Comparison of ENCODE assay signal across 11 mouse cellular contexts in the genomic region with DNA sequence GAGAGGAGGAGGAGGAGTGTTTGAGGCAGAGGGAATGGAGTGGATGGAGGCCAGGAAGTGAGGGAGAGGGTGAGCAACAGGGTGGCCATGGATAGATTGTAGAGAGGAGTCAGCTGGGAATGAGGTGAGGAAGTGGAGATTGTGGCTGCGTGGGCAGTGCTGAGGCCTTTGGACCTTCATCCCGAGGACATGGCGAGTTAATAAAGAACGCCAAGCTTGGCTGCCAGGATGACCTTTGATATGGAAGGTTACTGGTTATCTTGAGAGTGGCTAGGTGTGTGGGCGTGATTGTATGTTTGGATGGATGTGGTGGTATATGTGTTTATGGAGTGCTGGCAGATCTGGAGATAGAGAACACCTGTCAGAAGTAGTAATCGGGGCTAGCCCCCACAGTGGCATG. TPM values are rescaled to one million over a fixed set of nuclear protein-coding genes. Genes with fewer than 3 reads are reported as not detected.
DNase-seq lines count a peak whose midpoint lies in the region; ATAC-seq and TF ChIP-seq lines count a peak whose summit lies in the region.
"Had no signal": no experiment of that assay in that cellular context is flagged by ENCODE, and none has a peak within 500 bp of the region (broad histone marks: within the 10 kb centered on the region; RNA-seq: fewer than 3 reads in every experiment).

No protein-coding gene starts in this region.

- no peaks in the 10 kb centered on the region for H3K36me3 ChIP-seq in forebrain, embryonic 14.5 days (ENCODE audit: control insufficient read depth, insufficient read depth, low read length)
- no peaks in the 10 kb centered on the region for H3K36me3 ChIP-seq in forebrain, embryonic 11.5 days (ENCODE audit: control insufficient read depth, insufficient read depth, low read length)
- no peaks in the 10 kb centered on the region for H3K36me3 ChIP-seq in testis, adult 2 months (ENCODE audit: control insufficient read depth, insufficient read depth, low read length)
- H3K36me3 ChIP-seq in liver, embryonic 16.5 days (ENCODE audit: control insufficient read depth, insufficient read depth), result no peaks in the 10 kb centered on the region

- no peak for DNase-seq in forebrain, embryonic 14.5 days (ENCODE audit: low spot score)
- DNase-seq in forebrain, embryonic 11.5 days (ENCODE audit: low spot score), result no peak
- no peak for DNase-seq in testis, postnatal 10 days (ENCODE audit: low spot score)
- no peak for DNase-seq in left cerebral cortex, postnatal 4 days
- no peak for DNase-seq in cerebellum, adult 8-10 months
- DNase-seq in thymus, postnatal 4 days, result no peak
- DNase-seq: cerebellum, adult 11 months; gastrocnemius, postnatal 25 days; thymus, postnatal 25 days had no signal

- H3K9ac ChIP-seq in forebrain, embryonic 14.5 days (ENCODE audit: low read length), result peak overlapping the region; percentile 41; the same call in 1 of the 2 replicates
- H3K9ac ChIP-seq in forebrain, embryonic 11.5 days (ENCODE audit: low read length), result no peak overlapping the region
- H3K9ac ChIP-seq in liver, embryonic 16.5 days (ENCODE audit: low read depth, low read length), result no peak overlapping the region

- H3K9me3 ChIP-seq in forebrain, embryonic 14.5 days (replicated peaks; ENCODE audit: control insufficient read depth, low read length), result no peaks in the 10 kb centered on the region
- H3K9me3 ChIP-seq in forebrain, embryonic 11.5 days (ENCODE audit: control insufficient read depth, low read length), result no peaks in the 10 kb centered on the region
- H3K9me3 ChIP-seq in liver, embryonic 16.5 days (replicated peaks; ENCODE audit: control insufficient read depth, low read length), result no peaks in the 10 kb centered on the region

- no peak for TF ChIP-seq POLR2A in testis, adult 2 months (IDR thresholded peaks at IDR 0.05; ENCODE audit: control insufficient read depth, low read depth, low read length)

- ATAC-seq in forebrain, embryonic 14.5 days, result no peak
- ATAC-seq in forebrain, embryonic 11.5 days (replicated peaks; ENCODE audit: low FRiP score), result no peak
- peak; percentile 1; the same call in 1 of the 2 replicates for ATAC-seq in liver, embryonic 16.5 days (ENCODE audit: low read depth)

- H3K27me3 ChIP-seq in forebrain, embryonic 14.5 days (replicated peaks; ENCODE audit: control insufficient read depth, insufficient read depth, low read length), result no peaks in the 10 kb centered on the region
- no peaks in the 10 kb centered on the region for H3K27me3 ChIP-seq in forebrain, embryonic 11.5 days (ENCODE audit: control insufficient read depth, insufficient read depth, low read length)
- H3K27me3 ChIP-seq in testis, adult 2 months (ENCODE audit: control insufficient read depth, insufficient read depth, low read length), result no peaks in the 10 kb centered on the region
- H3K27me3 ChIP-seq in liver, embryonic 16.5 days (ENCODE audit: control insufficient read depth, insufficient read depth, low read depth, low read length), result no peaks in the 10 kb centered on the region

- intact Hi-C loops in left cerebral cortex, postnatal 4 days (cut with DNase I), result loop anchor here (10.0 kb wide), 1 partner anchor 113 kb away; no protein-coding TSS in a partner anchor

- peaks cover 31% of the 10 kb centered on the region for H3K4me1 ChIP-seq in forebrain, embryonic 14.5 days (ENCODE audit: control insufficient read depth, insufficient read depth, low read length)
- H3K4me1 ChIP-seq in forebrain, embryonic 11.5 days (replicated peaks; ENCODE audit: control insufficient read depth, insufficient read depth, low read length), result peaks cover 17% of the 10 kb centered on the region
- no peaks in the 10 kb centered on the region for H3K4me1 ChIP-seq in testis, adult 2 months (ENCODE audit: control insufficient read depth, insufficient read depth, low read length)
- H3K4me1 ChIP-seq in liver, embryonic 16.5 days (ENCODE audit: control insufficient read depth, low read depth, low read length), result peaks cover 42% of the 10 kb centered on the region

- WGBS in forebrain, embryonic 14.5 days, result 91% methylated on average over 6 of the region's 6 CpGs
- 92% methylated on average over 6 of the region's 6 CpGs for WGBS in forebrain, embryonic 11.5 days
- 56% methylated on average over 6 of the region's 6 CpGs for WGBS in liver, embryonic 16.5 days (ENCODE audit: insufficient replicate concordance)

- no peak for TF ChIP-seq CTCF in testis, adult 2 months (IDR thresholded peaks at IDR 0.05; ENCODE audit: control insufficient read depth, insufficient read depth, insufficient replicate concordance, low read depth, low read length)

- H3K27ac ChIP-seq in forebrain, embryonic 14.5 days (ENCODE audit: low read depth, low read length), result no peak overlapping the region
- H3K27ac ChIP-seq in forebrain, embryonic 11.5 days (ENCODE audit: low read depth, low read length), result no peak overlapping the region
- peak overlapping the region; percentile 81 for H3K27ac ChIP-seq in testis, adult 2 months (ENCODE audit: control insufficient read depth, insufficient read depth, low read depth, low read length)
- H3K27ac ChIP-seq in liver, embryonic 16.5 days (ENCODE audit: low read length), result peak overlapping the region; percentile 58

- H3K4me3 ChIP-seq in forebrain, embryonic 14.5 days (ENCODE audit: low read depth, low read length), result no peak overlapping the region
- H3K4me3 ChIP-seq in forebrain, embryonic 11.5 days (ENCODE audit: low read depth, low read length), result no peak overlapping the region
- H3K4me3 ChIP-seq in testis, adult 2 months (ENCODE audit: control insufficient read depth, low read depth, low read length), result peak overlapping the region; percentile 83
- H3K4me3 ChIP-seq in liver, embryonic 16.5 days (ENCODE audit: low read depth, low read length), result no peak overlapping the region

- H3K4me2 ChIP-seq in forebrain, embryonic 14.5 days (ENCODE audit: low read length), result peak overlapping the region; percentile 78; the same call in 1 of the 2 replicates
- no peak overlapping the region for H3K4me2 ChIP-seq in forebrain, embryonic 11.5 days (ENCODE audit: low read depth, low read length, severe bottlenecking)
- H3K4me2 ChIP-seq in liver, embryonic 16.5 days (ENCODE audit: low read depth, low read length), result peak overlapping the region; percentile 24

RNA-seq across cellular contexts. Expression of a gene that starts 3.4 kb away (rescaled TPM):
- polyA plus RNA-seq in forebrain, embryonic 14.5 days (2014; fragmentation: Nextera tagmentation; extraction: Ambion mirVana), result 57.2 and 59.5 TPM in 2 replicates
- polyA plus RNA-seq in forebrain, embryonic 11.5 days (2014; fragmentation: Nextera tagmentation; extraction: Ambion mirVana), result 55.8 and 68.6 TPM in 2 replicates
- polyA plus RNA-seq in testis, adult 2 months (2012; rRNA removed), result 672 and 682 TPM in 2 replicates
- 16.3 and 16.9 TPM in 2 replicates for polyA plus RNA-seq in liver, embryonic 16.5 days (2015; fragmentation: Nextera tagmentation; extraction: Ambion mirVana)
- 100 to 1,000 TPM in 1 of 2 experiments, 10 to 100 TPM in 1; 95.4 to 103 TPM for total RNA-seq in left cerebral cortex, postnatal 4 days (2021)

RNA-seq across cellular contexts. Expression of a gene that starts 38.0 kb away (rescaled TPM):
- 9.4 and 9.9 TPM in 2 replicates for polyA plus RNA-seq in forebrain, embryonic 14.5 days (2014; fragmentation: Nextera tagmentation; extraction: Ambion mirVana)
- 6.2 and 7.4 TPM in 2 replicates for polyA plus RNA-seq in forebrain, embryonic 11.5 days (2014; fragmentation: Nextera tagmentation; extraction: Ambion mirVana)
- polyA plus RNA-seq in testis, adult 2 months (2012; rRNA removed), result 0.42 and 0.69 TPM in 2 replicates
- 1.6 and 1.9 TPM in 2 replicates for polyA plus RNA-seq in liver, embryonic 16.5 days (2015; fragmentation: Nextera tagmentation; extraction: Ambion mirVana)
- 10 to 100 TPM; 85.6 to 92.9 TPM for total RNA-seq in left cerebral cortex, postnatal 4 days (2021)

Comparison
In these comparisons a context has a peak if more than half of its experiments do, and no peak if none do; other contexts are left out.
1. H3K27ac ChIP-seq: peak in testis, adult 2 months (single experiment) and liver, embryonic 16.5 days (single experiment); none in forebrain, embryonic 14.5 days (single experiment) and forebrain, embryonic 11.5 days (single experiment).